In the genomic region with DNA sequence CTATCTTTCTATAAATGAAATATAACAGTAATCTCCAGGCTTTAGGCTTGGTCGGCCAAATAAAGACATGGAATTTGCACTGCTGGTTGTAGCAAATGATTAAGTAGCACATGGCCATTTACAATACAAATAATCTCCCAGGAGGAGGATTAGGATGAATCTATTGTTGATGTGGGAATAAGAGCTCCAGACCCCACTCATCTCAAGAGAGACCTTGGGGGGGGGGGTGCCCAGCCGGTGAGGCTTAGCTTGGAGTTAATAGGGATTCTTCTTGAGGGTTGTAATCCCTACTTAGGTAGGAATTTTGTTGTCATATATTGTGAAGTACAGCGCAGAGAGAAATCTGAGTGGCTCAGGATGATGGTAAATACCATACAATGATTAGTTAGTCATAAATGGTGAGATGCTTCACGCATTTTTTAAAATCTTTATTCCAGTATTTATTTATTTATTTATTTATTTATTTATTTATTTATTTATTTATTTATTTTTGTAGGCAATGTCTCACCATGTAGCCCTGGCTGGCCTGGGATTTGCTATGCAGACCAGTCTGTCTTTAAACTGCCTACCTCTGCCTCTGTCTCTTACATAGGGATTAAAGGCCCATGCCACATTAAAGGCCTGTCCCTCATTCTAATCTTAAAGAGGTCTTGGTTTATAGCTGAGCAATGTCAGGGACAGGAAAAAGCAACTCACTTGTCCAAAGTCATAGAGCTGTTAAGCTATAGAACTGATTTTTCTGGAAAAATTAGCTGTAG, we compare ENCODE assay signal across 14 mouse cellular contexts.
"Had no signal": no experiment of that assay in that cellular context is flagged by ENCODE, and none has a peak within 500 bp of the region (broad histone marks: within the 10 kb centered on the region; RNA-seq: fewer than 3 reads in every experiment).

No protein-coding gene starts in this region.

- H3K9ac ChIP-seq: limb, embryonic 15.5 days; liver, embryonic 13.5 days; liver, postnatal 0 days; lung, embryonic 15.5 days had no signal

- H3K4me3 ChIP-seq: limb, embryonic 15.5 days; liver, embryonic 13.5 days; lung, embryonic 15.5 days had no signal

- H3K27me3 ChIP-seq: limb, embryonic 15.5 days; liver, embryonic 13.5 days; lung, embryonic 15.5 days had no signal

- H3K9me3 ChIP-seq: limb, embryonic 15.5 days; liver, embryonic 13.5 days; lung, embryonic 15.5 days had no signal

- H3K36me3 ChIP-seq: limb, embryonic 15.5 days; liver, embryonic 13.5 days; lung, embryonic 15.5 days had no signal

- DNase-seq: kidney, adult 8-10 months; kidney, postnatal 25 days; layer of hippocampus, postnatal 36 days; liver, embryonic 13.5 days; liver, postnatal 0 days; lung, postnatal 36 days; right cerebral cortex, adult 18-20 months; right cerebral cortex, postnatal 25 days; thymus, adult 18-20 months; thymus, postnatal 14 days had no signal

- H3K4me1 ChIP-seq: limb, embryonic 15.5 days; liver, embryonic 13.5 days; lung, embryonic 15.5 days had no signal

- H3K4me2 ChIP-seq: limb, embryonic 15.5 days; liver, embryonic 13.5 days; lung, embryonic 15.5 days had no signal

- H3K27ac ChIP-seq: limb, embryonic 15.5 days; liver, embryonic 13.5 days; lung, embryonic 15.5 days had no signal

- ATAC-seq: inflammation-experienced regulatory T-cells, adult 6 months; intestine, postnatal 0 days; liver, postnatal 0 days had no signal
